Mouse (Mus musculus) testis, adult 2 months (tissue): ENCODE measurements around the gene Gpx1. TPM values are rescaled to one million over a fixed set of nuclear protein-coding genes. Genes with fewer than 3 reads are reported as not detected.

Experiments used
- H3K27ac ChIP-seq: fragments of 200-500 bp; 2 replicates; pipeline ENCODE4 v1.5.1; 2012; ENCODE audit warnings: low read depth, low read length; ENCODE audit not compliant: control insufficient read depth, insufficient read depth
- H3K27me3 ChIP-seq: fragments of 200-500 bp; 2 replicates; pipeline ENCODE4 v1.6.1; 2012; ENCODE audit warnings: mild to moderate bottlenecking, low read length, moderate library complexity; ENCODE audit not compliant: control insufficient read depth, insufficient read depth
- H3K36me3 ChIP-seq: fragments of 200-500 bp; 2 replicates; pipeline ENCODE4 v1.6.1; 2012; ENCODE audit warnings: mild to moderate bottlenecking, low read length; ENCODE audit not compliant: control insufficient read depth, insufficient read depth
- H3K4me1 ChIP-seq: fragments of 200-500 bp; 2 replicates; pipeline ENCODE4 v1.6.1; 2012; ENCODE audit warnings: low read length; ENCODE audit not compliant: control insufficient read depth, insufficient read depth
- H3K4me3 ChIP-seq: fragments of 200-500 bp; 2 replicates; pipeline ENCODE4 v1.5.1; 2012; ENCODE audit warnings: low read depth, mild to moderate bottlenecking, low read length, moderate library complexity, mixed read lengths; ENCODE audit not compliant: control insufficient read depth
- CTCF ChIP-seq: fragments of 200-500 bp; IDR thresholded peaks from 2 replicates; pipeline ENCODE4 v1.5.1; 2012; ENCODE audit warnings: low read depth, mild to moderate bottlenecking, inconsistent platforms, low read length, moderate library complexity; ENCODE audit not compliant: control insufficient read depth, insufficient read depth, insufficient replicate concordance
- POLR2A ChIP-seq: fragments of 200-500 bp; IDR thresholded peaks from 2 replicates; pipeline ENCODE4 v1.6.1; 2012; ENCODE audit warnings: low read depth, mild to moderate bottlenecking, inconsistent platforms, low read length, moderate library complexity; ENCODE audit not compliant: control insufficient read depth
- polyA plus RNA-seq: library from polyadenylated mRNA; depleted of rRNA; stranded (reverse); fragments of >200 nt; gene quantifications from 2 replicates; pipeline ENCODE4 v1.2.3, GENCODE M21; 2012

The Gpx1 gene
- polyA plus RNA-seq, 1 experiment: 64.0 TPM

DNA sequence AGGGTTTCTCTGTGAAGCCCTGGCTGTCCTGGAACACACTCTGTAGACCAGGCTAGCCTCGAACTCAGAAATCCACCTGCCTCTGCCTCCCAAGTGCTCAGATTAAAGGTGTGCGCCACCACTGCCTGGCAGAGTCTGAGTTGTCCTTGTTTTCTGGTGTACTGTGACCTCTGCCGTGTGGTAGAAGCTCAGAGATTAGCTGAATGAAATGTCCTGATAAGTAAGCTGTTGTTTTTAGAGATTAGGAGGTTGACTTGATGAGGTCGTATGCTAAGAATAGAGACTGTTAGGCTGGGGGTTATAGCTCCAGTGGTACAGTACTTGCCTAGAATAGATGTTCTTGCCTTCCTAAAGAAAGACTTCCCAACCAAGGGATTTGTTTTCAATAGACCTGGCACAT, 34.0 kb upstream of the Gpx1 start:
- Histone ChIP-seq H3K36me3 (peaks cover 1% of the 10 kb centered on the region), H3K4me1 (peaks cover 4% of the 10 kb centered on the region), H3K27me3 (no peaks in the 10 kb centered on the region), H3K27ac (0 out of 2 replicates have a peak overlapping the region, but pooled peaks have one; percentile 79), H3K4me3 (peak overlapping the region; percentile 96; the same call in 1 of the 2 replicates)
- TF ChIP-seq POLR2A (no peak), CTCF (no peak)

DNA sequence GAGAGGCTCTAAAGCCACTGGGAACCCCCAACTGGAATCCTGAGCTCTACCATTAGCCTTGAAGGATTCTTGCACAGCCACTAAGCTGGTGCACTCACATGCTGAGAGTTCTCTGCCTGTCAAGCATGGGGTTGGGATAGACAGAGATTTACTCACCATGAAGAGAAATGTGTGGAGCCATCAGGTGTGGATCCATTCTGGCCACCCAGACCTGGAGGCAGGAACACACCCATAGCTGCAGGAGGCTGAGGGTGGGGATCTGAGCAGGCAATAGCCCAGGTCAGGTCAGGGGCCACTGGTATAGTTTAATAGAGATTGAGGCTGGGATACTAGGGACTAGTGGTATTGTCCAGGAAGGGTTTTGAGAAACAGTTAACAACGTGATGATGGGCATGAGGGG, 33.5 kb upstream of the Gpx1 start:
- Histone ChIP-seq H3K36me3 (peaks cover 1% of the 10 kb centered on the region), H3K4me1 (peaks cover 4% of the 10 kb centered on the region), H3K27ac (peak overlapping the region; percentile 79), H3K4me3 (peak overlapping the region; percentile 96), H3K27me3 (no peaks in the 10 kb centered on the region)
- TF ChIP-seq CTCF: no peak
- no peak for TF ChIP-seq POLR2A

DNA sequence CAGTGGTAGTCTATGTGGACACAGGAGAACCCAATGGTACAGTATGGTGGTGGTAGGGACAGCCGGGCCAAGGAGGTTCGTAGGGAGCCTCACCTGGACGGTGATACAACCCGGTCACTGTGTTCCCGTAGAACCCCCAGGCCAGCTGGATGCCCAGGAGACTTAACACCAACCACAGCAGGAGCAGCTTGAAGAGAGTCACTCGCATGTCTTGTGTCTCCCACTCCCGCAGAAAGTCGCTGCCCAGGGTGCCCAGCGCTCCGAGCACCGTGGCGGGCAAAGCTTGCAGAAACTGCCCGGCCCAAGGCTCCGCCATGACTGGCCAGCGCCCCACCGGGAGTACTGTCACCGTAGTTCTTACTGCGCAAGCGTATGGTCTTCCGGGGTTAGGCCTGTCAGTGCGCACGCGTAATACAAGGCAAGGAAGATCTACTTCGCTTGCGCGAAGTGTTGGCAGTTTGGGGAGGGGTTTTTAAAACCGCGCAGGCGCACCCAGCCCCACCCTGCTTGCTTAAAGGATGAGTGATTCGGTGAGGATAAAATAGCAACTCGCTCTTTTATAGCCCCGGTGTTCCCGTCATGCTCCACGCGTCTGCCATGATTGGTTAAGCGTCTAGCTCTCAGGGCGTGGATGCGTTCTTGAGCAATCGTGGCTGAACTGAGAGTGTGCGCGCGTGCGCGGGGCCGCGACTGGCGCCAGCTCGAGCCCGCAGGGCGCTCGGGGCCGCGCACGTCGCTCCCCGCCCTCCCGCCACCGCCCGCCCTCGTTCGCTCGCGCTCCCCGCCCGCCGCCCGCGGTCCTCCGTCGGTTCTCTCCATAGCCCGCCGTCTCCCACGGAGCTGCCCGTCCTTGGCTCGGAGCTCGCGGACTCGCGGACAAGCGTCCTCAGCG, 32.8 kb upstream of the Gpx1 start, which contains the start of the genes Rhoa and Tcta:
Rhoa (plus strand) TSS at position 501 of the 892 bp plus-strand sequence.
Tcta (minus strand) TSS at position 532 of the 892 bp plus-strand sequence.
- H3K4me3 ChIP-seq: peak within 1 kb of the TSS; percentile 96
- TF ChIP-seq POLR2A (peak; percentile 93), CTCF (no peak)
- H3K4me1 ChIP-seq: peaks cover 4% of the 10 kb centered on the region
- H3K27ac ChIP-seq: peak within 1 kb of the TSS; percentile 99
- H3K36me3 ChIP-seq: peaks cover 1% of the 10 kb centered on the region
- no peaks in the 10 kb centered on the region for H3K27me3 ChIP-seq

DNA sequence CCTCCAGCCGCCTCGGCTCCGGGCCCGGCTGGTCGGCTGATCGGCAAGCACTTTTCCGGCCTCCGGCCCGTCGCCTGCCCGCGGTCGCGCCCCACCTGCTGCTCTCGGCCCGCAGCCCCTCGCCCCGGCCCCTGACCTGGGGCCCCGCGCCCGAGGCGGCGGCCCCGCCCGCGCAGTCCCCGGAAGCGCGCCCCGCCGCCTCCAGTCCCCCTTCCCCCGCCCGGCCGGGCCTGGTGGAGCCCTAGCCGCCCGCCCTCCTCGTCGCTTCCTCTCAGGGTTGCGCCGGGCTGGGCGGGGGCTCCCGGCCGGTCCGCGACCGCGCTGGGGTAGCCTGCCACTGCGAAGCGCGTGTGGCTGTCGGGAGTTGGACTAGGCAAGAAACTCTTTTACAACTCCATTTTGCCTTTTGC, 32.1 kb upstream of the Gpx1 start:
- H3K4me3 ChIP-seq: peak overlapping the region; percentile 96
- H3K4me1 ChIP-seq: peaks cover 4% of the 10 kb centered on the region
- TF ChIP-seq POLR2A (no peak), CTCF (no peak)
- H3K27me3 ChIP-seq: no peaks in the 10 kb centered on the region
- H3K27ac ChIP-seq: peak overlapping the region; percentile 99
- H3K36me3 ChIP-seq: peaks cover 1% of the 10 kb centered on the region

DNA sequence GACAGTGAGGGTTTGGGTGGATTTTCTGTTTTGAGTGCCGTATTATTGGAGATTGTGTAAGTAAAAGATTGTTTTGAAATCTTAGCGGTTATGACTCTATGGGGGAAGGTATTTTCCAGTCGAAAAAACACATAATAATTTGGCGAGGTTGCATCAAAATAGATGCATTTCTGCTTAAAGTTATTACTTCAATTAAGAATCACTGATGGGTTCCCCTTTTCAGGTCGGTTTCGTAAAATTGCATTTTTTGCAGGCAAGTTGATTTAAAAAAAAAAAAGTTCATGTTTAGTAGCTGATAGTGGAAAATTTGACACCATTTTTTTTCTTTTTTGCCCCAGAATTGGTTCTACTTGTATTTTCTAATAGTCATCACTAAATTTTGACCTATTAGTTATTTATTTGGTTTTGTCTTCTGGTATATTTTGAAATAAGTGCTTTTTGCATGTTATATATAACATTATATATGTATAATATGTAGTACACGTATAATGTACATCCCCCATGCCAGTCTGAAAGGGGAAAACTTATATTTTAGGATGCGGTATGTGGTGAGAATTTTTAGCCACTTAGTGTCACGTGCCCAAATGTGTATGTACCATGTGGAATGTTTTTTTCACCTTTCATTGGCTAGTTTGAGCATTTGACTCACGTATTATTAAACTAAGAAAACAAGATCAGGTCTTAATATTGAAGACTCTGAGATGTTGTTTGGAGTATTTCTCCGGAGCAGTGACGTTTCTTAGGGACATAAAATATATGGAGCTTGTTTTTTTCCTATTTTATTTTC, 31.5 kb upstream of the Gpx1 start:
- TF ChIP-seq POLR2A: no peak
- peak overlapping the region; percentile 96 for H3K4me3 ChIP-seq
- H3K27ac ChIP-seq: peak overlapping the region; percentile 81
- peaks cover 4% of the 10 kb centered on the region for H3K4me1 ChIP-seq
- no peaks in the 10 kb centered on the region for H3K27me3 ChIP-seq
- peaks cover 1% of the 10 kb centered on the region for H3K36me3 ChIP-seq

DNA sequence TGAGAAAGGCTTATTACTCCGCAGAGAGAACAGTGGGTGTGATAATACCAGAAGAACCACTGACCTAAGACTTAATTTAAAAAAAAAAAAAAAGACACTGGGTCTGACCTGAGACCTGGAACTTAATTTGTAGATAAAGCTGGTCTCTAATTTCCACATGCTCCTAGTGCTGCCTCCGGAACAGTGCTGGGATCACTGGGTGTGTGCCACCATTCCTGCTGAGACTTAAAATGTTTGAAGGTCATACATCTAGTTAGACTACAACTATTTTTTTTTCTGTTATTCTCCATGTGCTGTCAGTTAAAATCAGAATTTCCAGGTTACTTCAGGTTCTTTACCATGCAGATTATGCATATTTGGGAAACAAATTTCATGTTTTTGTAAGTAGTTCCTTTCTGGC, 30.6 kb upstream of the Gpx1 start:
- Histone ChIP-seq H3K4me1 (peaks cover 4% of the 10 kb centered on the region), H3K27me3 (no peaks in the 10 kb centered on the region), H3K27ac (no peak overlapping the region), H3K36me3 (peaks cover under 1% of the 10 kb centered on the region), H3K4me3 (no peak overlapping the region)
- TF ChIP-seq CTCF: no peak
- TF ChIP-seq POLR2A: no peak

DNA sequence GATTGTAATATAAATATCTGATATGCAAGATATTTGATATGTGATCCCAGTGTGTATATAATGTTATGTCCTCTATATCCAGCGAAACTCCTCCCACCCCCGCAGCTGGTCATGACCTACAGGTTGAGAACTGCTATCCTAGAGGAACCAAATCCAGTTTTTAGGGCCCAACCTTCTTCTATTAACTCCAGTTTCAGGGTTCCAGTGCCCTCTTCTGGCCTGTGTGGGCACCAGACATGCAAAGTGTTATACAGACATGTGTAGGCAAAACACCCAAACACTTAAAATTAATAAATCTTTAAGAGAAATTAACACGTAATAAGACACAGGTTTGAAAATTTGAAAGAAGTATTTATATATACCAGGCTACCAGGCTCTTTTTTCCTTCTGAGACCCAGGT, 21.1 kb upstream of the Gpx1 start:
- Histone ChIP-seq H3K4me3 (no peak overlapping the region), H3K27ac (no peak overlapping the region), H3K4me1 (no peaks in the 10 kb centered on the region), H3K27me3 (no peaks in the 10 kb centered on the region), H3K36me3 (no peaks in the 10 kb centered on the region; the same call in 1 of the 2 replicates)
- TF ChIP-seq CTCF (no peak), POLR2A (no peak)
